Mouse (Mus musculus) embryonic facial prominence, embryonic 15.5 days (tissue): Measurements from ENCODE around the gene Naif1. TPM values are rescaled to one million over a fixed set of nuclear protein-coding genes. Genes with fewer than 3 reads are reported as not detected.
A peak's percentile ranks its signal among the peaks of the same experiment; 100 is the strongest.

Experiments
- ATAC-seq: fragments of 200-750 bp; cut with Nextera tagmentation; 2 replicates; pipeline ENCODE4 v1.8.0; 2017; ENCODE audit warnings: low read depth, moderate TSS enrichment; ENCODE audit not compliant: insufficient number of reproducible peaks, low FRiP score, low TSS enrichment
- H3K27ac ChIP-seq: fragments of 300-500 bp; sonication (generic); replicated peaks from 2 replicates; pipeline ENCODE4 v1.5.1; 2015; ENCODE audit warnings: mild to moderate bottlenecking, inconsistent platforms
- H3K27me3 ChIP-seq: fragments of 300-500 bp; sonication (generic); 2 replicates; pipeline ENCODE4 v1.6.1; 2015; ENCODE audit warnings: inconsistent platforms
- H3K36me3 ChIP-seq: fragments of 300-500 bp; sonication (generic); 2 replicates; pipeline ENCODE4 v1.6.1; 2015; ENCODE audit warnings: mild to moderate bottlenecking, inconsistent platforms
- H3K4me1 ChIP-seq: fragments of 300-500 bp; sonication (generic); 2 replicates; pipeline ENCODE4 v1.6.1; 2015; ENCODE audit warnings: inconsistent platforms
- H3K4me2 ChIP-seq: fragments of 300-500 bp; sonication (generic); replicated peaks from 2 replicates; pipeline ENCODE4 v1.6.1; 2015; ENCODE audit warnings: mild to moderate bottlenecking, inconsistent platforms
- H3K4me3 ChIP-seq: fragments of 300-500 bp; sonication (generic); replicated peaks from 2 replicates; pipeline ENCODE4 v1.5.1; 2015; ENCODE audit warnings: mild to moderate bottlenecking, inconsistent platforms
- H3K9ac ChIP-seq: fragments of 300-500 bp; sonication (generic); 2 replicates; pipeline ENCODE4 v1.6.1; 2015; ENCODE audit warnings: inconsistent platforms
- H3K9me3 ChIP-seq: fragments of 300-500 bp; sonication (generic); replicated peaks from 2 replicates; pipeline ENCODE4 v1.6.1; 2016; ENCODE audit warnings: inconsistent platforms
- WGBS: fragments of 180-500 bp; shearing (Covaris S2); methylation state at CpG from one replicate; pipeline ENCODE4 v1.1.7; 2015; 5-methylcytosine and 5-hydroxymethylcytosine counted together
- polyA plus RNA-seq: library from polyadenylated mRNA; unstranded; fragments of >200 nt; fragmentation: Nextera tagmentation; extraction: Ambion mirVana; gene quantifications from 2 replicates; pipeline ENCODE4 v1.2.1, GENCODE M21; 2015

Gene Naif1
- polyA plus RNA-seq, 1 experiment from 2014 or later, result 6.2 TPM

DNA sequence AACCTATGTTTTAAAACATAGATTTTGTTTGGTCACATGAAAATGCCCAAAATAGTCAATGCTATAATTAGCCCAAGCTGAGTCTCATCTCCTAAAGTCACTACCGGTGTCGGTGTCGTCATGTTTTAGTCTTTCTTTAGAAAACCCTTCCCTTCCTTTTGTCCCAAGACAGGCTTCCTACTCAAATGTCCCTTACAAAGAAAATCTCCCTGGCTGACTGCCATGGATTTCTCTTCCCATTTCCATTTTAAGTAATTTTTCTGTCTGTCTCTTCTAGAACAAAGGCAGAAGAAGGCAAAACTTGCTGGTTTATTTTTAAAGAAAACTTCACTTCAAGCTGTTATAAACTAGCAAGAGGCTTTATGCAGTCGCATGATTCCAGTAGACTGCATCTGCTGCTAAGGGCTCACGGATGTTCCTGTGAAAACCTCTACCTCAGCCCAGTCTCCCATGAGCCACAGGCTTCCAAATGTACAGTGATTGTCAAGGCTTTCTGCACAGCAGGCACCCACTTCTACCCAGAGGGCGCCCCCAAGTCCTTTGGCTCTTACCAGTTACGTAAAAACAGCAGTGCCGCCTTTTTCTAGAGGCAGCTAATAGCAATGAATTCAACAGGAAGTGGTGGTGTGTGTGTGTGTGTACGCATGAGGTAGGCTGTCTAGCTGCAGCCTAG is 2.9 kb upstream of the Naif1 start:
- no peak for ATAC-seq
- Histone ChIP-seq H3K4me1 (peaks cover 38% of the 10 kb centered on the region), H3K4me3 (0 out of 2 replicates have a peak overlapping the region, but pooled peaks have one; percentile 6), H3K4me2 (peak overlapping the region; percentile 35), H3K9me3 (no peaks in the 10 kb centered on the region), H3K27me3 (no peaks in the 10 kb centered on the region), H3K36me3 (no peaks in the 10 kb centered on the region), H3K27ac (peak overlapping the region; percentile 93), H3K9ac (no peak overlapping the region)
- WGBS, result 34% methylated on average over 9 of the region's 9 CpGs

DNA sequence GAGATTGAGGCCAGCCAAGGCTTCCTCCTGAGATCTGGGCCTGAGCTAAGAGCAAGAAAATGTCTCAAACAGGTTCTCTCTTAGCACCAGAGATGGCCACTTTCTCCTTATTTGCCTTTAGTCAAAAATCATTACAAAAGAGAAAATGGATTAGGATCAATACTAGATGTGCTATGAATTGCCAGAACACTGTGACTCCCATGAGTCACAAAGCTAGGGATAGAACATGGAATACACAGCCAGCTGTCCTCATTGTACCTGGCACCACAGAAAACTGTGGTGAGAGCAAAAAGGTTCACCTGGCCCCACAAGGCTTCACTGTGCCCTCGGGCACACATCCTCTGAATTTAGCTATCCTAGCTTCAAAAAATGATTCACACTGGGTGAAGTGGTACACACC is 1.8 kb upstream of the Naif1 start:
- H3K27ac ChIP-seq, result peak overlapping the region; percentile 48; the same call in 1 of the 2 replicates
- WGBS, result 80% methylated on average over 1 of the region's 1 CpGs
- peaks cover 48% of the 10 kb centered on the region for H3K4me1 ChIP-seq
- no peaks in the 10 kb centered on the region for H3K27me3 ChIP-seq
- H3K4me2 ChIP-seq, result no peak overlapping the region
- H3K36me3 ChIP-seq, result no peaks in the 10 kb centered on the region
- H3K9me3 ChIP-seq, result no peaks in the 10 kb centered on the region
- no peak for ATAC-seq
- no peak overlapping the region for H3K4me3 ChIP-seq
- H3K9ac ChIP-seq, result no peak overlapping the region

DNA sequence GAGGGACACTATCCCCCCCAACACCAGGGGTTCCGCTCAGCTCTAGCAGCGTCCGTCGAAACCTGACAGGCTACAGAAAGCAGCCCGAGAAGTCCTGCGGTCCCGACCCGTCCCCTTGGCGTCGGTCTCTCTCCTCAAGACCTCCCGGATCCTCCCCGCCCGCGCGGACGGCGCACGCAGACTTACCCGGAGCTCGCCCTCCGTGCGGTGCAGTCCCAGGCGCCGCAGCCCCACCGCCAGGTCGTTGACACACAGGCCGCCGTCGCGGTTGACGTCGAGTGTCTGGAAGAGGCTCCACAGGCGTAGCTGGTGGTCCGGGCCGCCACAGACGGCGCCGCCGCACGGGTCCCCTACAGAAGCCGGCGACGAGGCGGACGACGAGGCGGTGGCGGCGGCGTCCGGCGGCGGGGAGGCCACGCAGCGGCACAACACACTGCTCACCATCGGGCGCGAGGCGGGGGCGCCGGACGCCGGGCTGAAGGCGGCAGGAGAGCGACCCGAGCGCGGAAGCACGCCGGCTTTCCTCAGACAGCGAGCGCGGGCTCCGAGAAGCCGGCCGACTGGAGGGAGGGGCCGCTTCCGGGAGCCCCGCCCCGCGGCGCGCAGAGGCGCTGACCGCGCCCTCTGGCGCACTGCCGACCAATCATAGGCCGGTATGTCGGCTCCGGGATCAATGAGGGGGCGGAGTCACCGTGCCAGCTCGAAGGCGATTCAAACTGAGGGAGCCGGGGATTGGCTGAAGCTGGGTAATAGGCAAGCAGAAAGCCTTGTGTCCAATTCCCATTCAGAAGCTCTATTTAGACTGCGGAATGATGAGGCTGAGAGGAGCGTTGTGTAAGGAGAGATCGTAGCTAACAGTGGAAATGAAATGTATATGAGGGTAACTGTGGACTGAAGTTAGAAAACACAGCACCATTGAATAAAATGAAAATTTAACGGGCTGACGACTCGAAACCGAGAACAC is 906 bp downstream of the Naif1 start, which contains the start of gene Slc25a25:
Gene Slc25a25 (minus strand): TSS at position 565 of the 964 bp plus-strand sequence.
- WGBS, result under 1% methylated on average over 98 of the region's 103 CpGs
- Histone ChIP-seq H3K9ac (peak within 1 kb of the TSS; percentile 71), H3K36me3 (peaks cover 14% of the 10 kb centered on the region), H3K4me3 (peak within 1 kb of the TSS; percentile 76), H3K4me1 (peaks cover 55% of the 10 kb centered on the region), H3K27me3 (no peaks in the 10 kb centered on the region), H3K27ac (peak within 1 kb of the TSS; percentile 98), H3K4me2 (peak within 1 kb of the TSS; percentile 85), H3K9me3 (no peaks in the 10 kb centered on the region)
- ATAC-seq, result peak; percentile 87

DNA sequence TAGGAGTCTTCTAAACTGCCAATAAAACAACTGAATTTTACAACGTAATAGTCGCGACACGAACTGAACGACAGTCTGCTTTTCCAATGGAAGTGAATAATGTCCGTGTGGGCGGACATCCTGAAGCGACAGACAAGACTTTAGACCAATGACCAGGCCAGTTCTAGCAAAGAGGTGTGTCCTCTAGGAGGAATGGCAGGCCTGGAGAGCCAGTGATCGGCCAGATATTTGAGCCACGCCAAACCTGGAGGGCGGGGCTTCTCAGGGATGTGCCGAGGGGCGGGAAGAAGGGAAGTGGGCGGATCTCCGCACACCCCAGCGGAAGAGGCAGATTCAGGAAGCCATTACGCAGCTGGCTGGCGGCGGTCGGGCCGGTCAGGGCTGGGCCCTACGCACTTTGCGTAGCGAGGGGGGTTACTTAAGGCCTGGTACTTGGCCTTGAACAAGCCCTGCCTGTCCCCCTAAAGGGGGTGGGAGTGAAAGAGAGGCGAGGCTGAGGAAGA is 1.7 kb downstream of the Naif1 start:
- peaks cover 19% of the 10 kb centered on the region for H3K36me3 ChIP-seq
- 0 out of 2 replicates have a peak overlapping the region, but pooled peaks have one; percentile 18 for H3K9ac ChIP-seq
- H3K27me3 ChIP-seq, result no peaks in the 10 kb centered on the region
- peak overlapping the region; percentile 85 for H3K4me2 ChIP-seq
- H3K4me3 ChIP-seq, result peak overlapping the region; percentile 76
- H3K4me1 ChIP-seq, result peaks cover 51% of the 10 kb centered on the region
- under 1% methylated on average over 25 of the region's 25 CpGs for WGBS
- H3K27ac ChIP-seq, result peak overlapping the region; percentile 98
- no peaks in the 10 kb centered on the region for H3K9me3 ChIP-seq
- ATAC-seq, result peak; percentile 96

DNA sequence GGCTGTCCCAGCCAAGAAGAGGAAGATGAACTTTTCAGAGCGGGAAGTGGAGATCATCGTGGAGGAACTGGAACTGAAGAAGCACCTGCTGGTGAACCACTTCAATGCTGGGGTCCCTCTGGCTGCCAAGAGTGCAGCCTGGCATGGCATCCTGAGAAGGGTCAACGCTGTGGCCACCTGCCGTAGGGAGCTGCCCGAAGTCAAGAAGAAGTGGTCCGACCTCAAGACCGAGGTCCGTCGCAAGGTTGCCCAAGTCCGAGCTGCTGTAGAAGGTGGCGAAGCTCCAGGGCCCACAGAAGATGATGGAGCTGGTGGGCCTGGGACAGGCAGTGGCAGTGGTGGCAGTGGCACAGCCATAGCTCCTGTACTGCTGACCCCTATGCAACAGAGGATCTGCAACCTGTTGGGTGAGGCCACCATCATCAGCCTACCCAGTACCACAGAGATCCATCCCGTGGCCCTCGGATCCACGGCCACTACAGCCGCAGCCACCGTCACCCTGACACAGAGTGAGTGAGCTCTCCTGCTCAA is 2.2 kb downstream of the Naif1 start:
- Histone ChIP-seq H3K4me2 (peak overlapping the region; percentile 85), H3K4me3 (peak overlapping the region; percentile 76), H3K27me3 (no peaks in the 10 kb centered on the region), H3K36me3 (peaks cover 19% of the 10 kb centered on the region), H3K9me3 (no peaks in the 10 kb centered on the region), H3K9ac (0 out of 2 replicates have a peak overlapping the region, but pooled peaks have one; percentile 18), H3K27ac (peak overlapping the region; percentile 77), H3K4me1 (peaks cover 45% of the 10 kb centered on the region)
- no peak for ATAC-seq
- WGBS, result 94% methylated on average over 16 of the region's 16 CpGs

DNA sequence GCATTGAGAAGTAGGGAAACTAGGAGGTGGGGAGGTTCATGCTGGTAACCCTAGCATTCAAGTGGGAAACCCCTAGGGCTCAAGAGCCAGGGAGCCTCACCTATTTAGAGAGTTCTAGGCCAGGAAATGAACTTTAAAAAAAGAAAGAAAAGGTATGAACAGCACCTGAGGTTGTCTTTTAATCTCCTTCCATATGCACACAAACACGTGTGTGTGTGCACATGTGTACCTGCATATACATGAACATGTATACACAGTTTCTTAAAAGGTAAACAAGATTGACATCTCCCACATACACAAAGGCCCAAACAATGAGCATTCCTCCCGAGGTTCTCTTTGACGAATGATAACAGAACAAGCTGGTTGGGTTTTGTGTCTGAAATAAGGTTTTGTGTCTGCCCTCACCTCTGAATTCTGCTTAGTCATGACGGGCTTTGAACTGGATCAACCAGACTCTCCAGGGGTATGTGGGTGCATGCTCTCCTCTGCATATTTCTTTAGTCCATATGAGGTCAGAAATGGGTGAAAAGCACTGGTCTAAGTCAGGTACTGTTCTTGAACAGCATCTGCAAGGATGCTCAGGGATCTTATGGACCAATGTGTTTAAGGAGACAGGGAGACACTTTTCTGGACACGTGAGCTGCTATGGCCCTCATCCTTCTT is 3.5 kb downstream of the Naif1 start:
- no peak overlapping the region for H3K4me2 ChIP-seq
- no peaks in the 10 kb centered on the region for H3K27me3 ChIP-seq
- peaks cover 19% of the 10 kb centered on the region for H3K36me3 ChIP-seq
- H3K9ac ChIP-seq, result no peak overlapping the region
- no peak overlapping the region for H3K4me3 ChIP-seq
- WGBS, result 75% methylated on average over 5 of the region's 5 CpGs
- no peak for ATAC-seq
- H3K27ac ChIP-seq, result no peak overlapping the region
- H3K9me3 ChIP-seq, result no peaks in the 10 kb centered on the region
- peaks cover 36% of the 10 kb centered on the region for H3K4me1 ChIP-seq

DNA sequence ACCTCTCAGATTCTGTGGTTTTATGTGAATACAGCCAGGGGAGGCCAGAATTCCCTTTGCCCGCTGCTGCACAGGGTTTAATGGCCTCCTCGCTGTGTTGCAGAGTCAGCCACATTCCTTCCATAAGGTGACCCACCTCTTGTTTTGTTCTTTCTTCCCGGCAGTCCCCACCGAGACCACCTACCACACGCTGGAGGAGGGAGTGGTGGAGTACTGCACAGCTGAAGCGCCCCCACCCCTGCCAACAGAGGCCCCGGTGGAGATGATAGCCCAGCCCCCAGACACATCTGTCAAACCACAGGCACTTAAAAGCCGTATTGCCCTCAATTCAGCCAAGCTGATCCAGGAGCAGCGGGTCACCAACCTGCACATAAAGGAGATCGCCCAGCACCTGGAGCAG is 4.4 kb downstream of the Naif1 start:
- H3K4me1 ChIP-seq, result peaks cover 33% of the 10 kb centered on the region
- WGBS, result 79% methylated on average over 10 of the region's 10 CpGs
- H3K27me3 ChIP-seq, result no peaks in the 10 kb centered on the region
- H3K4me2 ChIP-seq, result no peak overlapping the region
- H3K36me3 ChIP-seq, result peaks cover 19% of the 10 kb centered on the region
- H3K27ac ChIP-seq, result no peak overlapping the region
- ATAC-seq, result no peak
- no peak overlapping the region for H3K9ac ChIP-seq
- H3K4me3 ChIP-seq, result no peak overlapping the region
- H3K9me3 ChIP-seq, result no peaks in the 10 kb centered on the region

DNA sequence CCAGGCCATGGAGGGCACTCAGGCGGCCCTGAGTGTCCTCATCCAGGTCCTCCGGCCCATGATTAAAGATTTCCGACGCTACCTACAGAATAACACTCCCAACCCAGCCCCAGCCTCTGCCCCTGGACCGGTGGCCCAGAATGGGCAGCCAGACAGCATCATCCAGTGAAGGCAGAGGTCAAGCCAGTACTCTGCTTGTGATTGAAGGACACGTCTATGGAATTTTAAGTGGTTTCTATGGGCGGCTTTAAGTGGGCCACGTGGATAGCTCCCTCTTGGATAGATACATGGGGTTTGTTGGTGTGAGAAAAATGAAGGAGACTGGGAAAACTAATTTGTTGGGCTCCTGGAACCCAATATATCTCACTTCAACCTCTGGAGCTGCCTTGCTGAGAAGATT is 4.8 kb downstream of the Naif1 start:
- peaks cover 19% of the 10 kb centered on the region for H3K36me3 ChIP-seq
- ATAC-seq, result no peak
- H3K4me2 ChIP-seq, result no peak overlapping the region
- peaks cover 29% of the 10 kb centered on the region for H3K4me1 ChIP-seq
- WGBS, result 91% methylated on average over 8 of the region's 8 CpGs
- no peak overlapping the region for H3K4me3 ChIP-seq
- no peak overlapping the region for H3K9ac ChIP-seq
- H3K27ac ChIP-seq, result no peak overlapping the region
- no peaks in the 10 kb centered on the region for H3K9me3 ChIP-seq
- no peaks in the 10 kb centered on the region for H3K27me3 ChIP-seq

DNA sequence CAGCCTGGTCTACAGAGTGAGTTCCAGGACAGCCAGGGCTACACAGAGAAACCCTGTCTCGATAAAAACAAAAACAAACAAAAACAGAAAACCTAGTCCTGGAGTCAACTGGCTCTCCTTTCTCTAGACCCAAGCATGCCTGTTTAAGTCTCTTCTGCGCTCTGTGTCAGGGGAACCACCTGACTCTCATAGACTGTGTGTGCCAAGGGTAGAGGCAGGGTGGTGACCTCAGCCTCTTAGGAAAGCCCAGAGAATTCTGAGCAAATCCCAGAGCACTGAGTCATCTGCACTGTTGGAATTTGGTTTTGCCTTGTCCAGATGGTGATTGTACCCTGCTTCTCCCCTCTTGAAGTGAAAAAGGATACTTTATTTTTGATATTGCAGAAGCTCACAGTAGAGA is 8.0 kb downstream of the Naif1 start:
- Histone ChIP-seq H3K9ac (no peak overlapping the region), H3K4me2 (no peak overlapping the region), H3K9me3 (no peaks in the 10 kb centered on the region), H3K27ac (no peak overlapping the region), H3K27me3 (no peaks in the 10 kb centered on the region), H3K36me3 (peaks cover 19% of the 10 kb centered on the region), H3K4me1 (peaks cover 8% of the 10 kb centered on the region; the same call in 1 of the 2 replicates), H3K4me3 (no peak overlapping the region)
- 84% methylated on average over 2 of the region's 2 CpGs for WGBS
- ATAC-seq, result no peak

DNA sequence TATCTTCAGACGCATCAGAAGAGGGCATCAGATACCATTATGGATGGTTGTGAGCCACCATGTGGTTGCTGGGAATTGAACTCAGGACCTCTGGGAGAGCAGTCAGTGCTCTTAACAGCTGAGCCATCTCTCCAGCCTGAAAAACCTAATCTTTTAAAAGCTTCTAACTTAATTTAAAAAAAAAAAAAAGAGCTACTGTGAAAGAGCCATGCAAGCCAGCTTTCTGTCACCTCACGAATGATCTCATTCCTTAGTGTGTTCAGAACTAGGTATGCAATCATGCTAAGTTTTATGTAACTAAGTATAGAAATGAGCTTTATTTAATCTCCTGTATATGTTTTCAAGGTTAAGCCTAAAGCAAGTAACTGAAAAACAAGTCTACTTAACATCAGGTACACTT is 9.4 kb downstream of the Naif1 start:
- Histone ChIP-seq H3K4me3 (no peak overlapping the region), H3K4me2 (no peak overlapping the region), H3K27ac (no peak overlapping the region), H3K4me1 (no peaks in the 10 kb centered on the region), H3K9ac (no peak overlapping the region), H3K9me3 (no peaks in the 10 kb centered on the region), H3K27me3 (no peaks in the 10 kb centered on the region), H3K36me3 (peaks cover 19% of the 10 kb centered on the region)
- no peak for ATAC-seq
- 89% methylated on average over 2 of the region's 2 CpGs for whole genome bisulfite sequencing
